Mouse (Mus musculus): Measurements from ENCODE around the gene Sez6.

Sez6 gene

GRCm38 (mm10) chr11:77906097-77906687 is 24.4 kb upstream of the Sez6 start:
- DNase-seq: peak; percentile 45

- peak; percentile 39 for DNase-seq
These were observed 23.8 kb upstream of the Sez6 start for GRCm38 (mm10) chr11:77906747-77907174.

GRCm38 (mm10) chr11:77908468-77908867 is 22.1 kb upstream of the Sez6 start:
- DNase-seq: no peak

GRCm38 (mm10) chr11:77909376-77909775 is 21.2 kb upstream of the Sez6 start:
- DNase-seq: no peak

- DNase-seq: no peak
These were observed 20.8 kb upstream of the Sez6 start for GRCm38 (mm10) chr11:77909776-77910175.

GRCm38 (mm10) chr11:77913505-77913904 is 17.1 kb upstream of the Sez6 start:
- no peak for DNase-seq

GRCm38 (mm10) chr11:77914598-77915260 is 15.9 kb upstream of the Sez6 start:
- DNase-seq: no peak

- DNase-seq: no peak
These were observed 13.9 kb upstream of the Sez6 start for GRCm38 (mm10) chr11:77916741-77917140.

- DNase-seq: no peak
These were observed 13.4 kb upstream of the Sez6 start for GRCm38 (mm10) chr11:77917166-77917565.

GRCm38 (mm10) chr11:77923285-77923684 is 7.3 kb upstream of the Sez6 start:
- DNase-seq: no peak

GRCm38 (mm10) chr11:77925836-77926657 is 4.6 kb upstream of the Sez6 start:
- no peak for DNase-seq

- no peak for DNase-seq
These were observed 3.9 kb upstream of the Sez6 start for GRCm38 (mm10) chr11:77926666-77927065.

GRCm38 (mm10) chr11:77927837-77928236 is 2.8 kb upstream of the Sez6 start:
- no peak for DNase-seq

GRCm38 (mm10) chr11:77931541-77932433 is 1.2 kb downstream of the Sez6 start:
- DNase-seq: no peak

- DNase-seq: no peak
These were observed 2.0 kb downstream of the Sez6 start for GRCm38 (mm10) chr11:77932576-77932975.

- DNase-seq: no peak
These were observed 3.5 kb downstream of the Sez6 start for GRCm38 (mm10) chr11:77934111-77934521.

GRCm38 (mm10) chr11:77934568-77935311 is 4.1 kb downstream of the Sez6 start:
- no peak for DNase-seq

- DNase-seq: no peak
These were observed 6.2 kb downstream of the Sez6 start for GRCm38 (mm10) chr11:77936846-77937245.

- DNase-seq: no peak
These were observed 7.2 kb downstream of the Sez6 start for GRCm38 (mm10) chr11:77937649-77938410.

GRCm38 (mm10) chr11:77942230-77942629 is 11.6 kb downstream of the Sez6 start:
- DNase-seq: no peak

- no peak for DNase-seq
These were observed 17.3 kb downstream of the Sez6 start for GRCm38 (mm10) chr11:77947860-77948259.

Data from right cerebral cortex, postnatal 4 days (tissue).